Mouse (Mus musculus) spleen, postnatal 10 days (tissue): ENCODE measurements at regions not wholly inside any gene's neighbourhood (a gene's known extent, or its start where the extent isn't known, plus 50 kb on each side); places are given as distances from the start of the nearest gene placed in this dataset.

Experiments
- DNase-seq, 2 experiments: peaks; one replicate each; pipeline ENCODE4 v3.0.0; 2021 to 2022; ENCODE audit warnings: low spot score in 2 of 2

DNA sequence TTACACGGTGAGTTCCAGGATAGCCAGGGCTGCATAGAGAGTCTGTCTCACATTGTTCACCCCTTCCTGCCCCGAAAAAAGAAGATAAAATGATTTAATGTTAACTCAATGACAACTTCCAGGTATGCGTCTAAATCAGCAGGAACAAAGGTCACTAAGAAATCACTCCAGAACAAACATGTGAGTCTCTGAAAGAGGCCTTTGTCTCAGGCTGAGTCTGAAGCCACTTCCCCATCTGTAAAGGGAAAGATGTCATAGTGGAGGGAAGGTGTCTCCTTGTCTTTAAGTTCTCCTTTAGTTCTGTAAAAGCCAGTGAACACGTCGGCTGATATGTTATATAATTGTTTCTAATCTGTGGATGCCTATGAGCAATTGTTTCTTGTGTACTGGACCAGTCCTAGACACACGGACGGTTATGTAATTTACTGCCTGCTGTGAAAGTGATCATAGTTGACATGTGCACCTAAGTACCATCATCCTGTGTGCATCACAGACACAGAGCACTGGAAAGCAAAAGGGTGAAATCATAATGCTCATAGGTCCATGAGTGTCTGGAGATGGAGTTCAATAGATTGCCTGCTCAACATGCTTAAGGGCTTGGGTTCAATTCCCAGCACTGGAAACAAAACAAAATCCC, 76.3 kb downstream of the Asb13 start:
- no peak for DNase-seq

DNA sequence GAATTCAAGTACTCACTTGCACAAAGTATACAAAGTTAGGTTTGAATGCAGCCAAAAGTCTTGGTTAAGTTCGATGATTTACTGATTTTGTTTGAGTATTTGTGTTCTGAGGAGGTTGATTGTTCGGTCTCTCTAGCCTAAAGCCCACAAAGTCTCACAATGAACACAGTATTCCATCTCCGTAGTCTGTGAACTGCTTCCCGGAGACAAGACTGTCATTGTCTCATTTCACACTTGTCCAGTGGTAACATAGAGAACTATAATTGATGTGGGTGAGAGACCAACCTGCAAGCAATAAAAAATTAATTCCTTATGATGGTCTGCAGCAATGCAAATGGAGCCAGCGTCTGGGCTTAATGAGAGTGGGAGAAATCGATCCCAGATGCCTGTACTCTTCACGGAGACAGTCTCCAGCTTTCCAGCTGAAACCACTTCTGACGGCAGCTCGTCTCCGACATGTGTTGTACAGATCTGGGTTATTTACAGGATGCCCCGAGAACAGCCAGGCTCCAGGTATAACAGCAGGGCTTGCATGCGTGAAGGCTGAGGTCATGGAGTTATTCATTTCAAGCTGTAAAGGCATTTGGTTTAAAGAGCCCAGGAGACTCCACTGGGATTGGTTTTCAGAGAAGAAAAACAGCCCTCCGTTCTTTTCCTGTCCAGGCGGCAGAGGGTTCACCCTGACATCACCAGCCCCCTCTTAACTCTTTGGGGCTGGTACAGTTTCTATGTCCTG, 75.2 kb downstream of the Asb13 start:
- no peak for DNase-seq
